Mouse (Mus musculus): Measurements from ENCODE around the gene Extl1. TPM values are rescaled to one million over a fixed set of nuclear protein-coding genes. Genes with fewer than 3 reads are reported as not detected.

The Extl1 gene
- polyA plus RNA-seq, 1 experiment: 0.40 TPM

GRCm38 (mm10) chr4:134361215-134361614 lies 22.4 kb downstream of the Extl1 start:
- DNase-seq (ENCODE audit: low read depth): peak; percentile 24
- TF ChIP-seq CTCF (IDR thresholded peaks at IDR 0.05; ENCODE audit: borderline replicate concordance, extremely low read depth, insufficient read depth, insufficient read length) (no peak), POLR2A (IDR thresholded peaks at IDR 0.05; ENCODE audit: borderline replicate concordance, extremely low read depth, insufficient read depth, insufficient read length, poor library complexity, severe bottlenecking) (no peak)

GRCm38 (mm10) chr4:134359649-134360048 lies 24.0 kb downstream of the Extl1 start:
- TF ChIP-seq CTCF (IDR thresholded peaks at IDR 0.05; ENCODE audit: borderline replicate concordance, extremely low read depth, insufficient read depth, insufficient read length) (no peak), POLR2A (IDR thresholded peaks at IDR 0.05; ENCODE audit: borderline replicate concordance, extremely low read depth, insufficient read depth, insufficient read length, poor library complexity, severe bottlenecking) (no peak)

GRCm38 (mm10) chr4:134357461-134357771 lies 26.2 kb downstream of the Extl1 start:
- TF ChIP-seq CTCF (IDR thresholded peaks at IDR 0.05; ENCODE audit: borderline replicate concordance, extremely low read depth, insufficient read depth, insufficient read length) (no peak), POLR2A (IDR thresholded peaks at IDR 0.05; ENCODE audit: borderline replicate concordance, extremely low read depth, insufficient read depth, insufficient read length, poor library complexity, severe bottlenecking) (no peak)
- DNase-seq (ENCODE audit: low read depth): no peak

More at GRCm38 (mm10) chr4:134359649-134360048, 24.0 kb downstream of the Extl1 start:
- DNase-seq (ENCODE audit: low read depth): no peak

GRCm38 (mm10) chr4:134356591-134357460 lies 26.8 kb downstream of the Extl1 start:
- peak; percentile 88 for DNase-seq (ENCODE audit: low read depth)
- TF ChIP-seq CTCF (IDR thresholded peaks at IDR 0.05; ENCODE audit: borderline replicate concordance, extremely low read depth, insufficient read depth, insufficient read length): peak; percentile 91
- TF ChIP-seq POLR2A (IDR thresholded peaks at IDR 0.05; ENCODE audit: borderline replicate concordance, extremely low read depth, insufficient read depth, insufficient read length, poor library complexity, severe bottlenecking): no peak

GRCm38 (mm10) chr4:134355841-134356452 lies 27.7 kb downstream of the Extl1 start:
- no peak for TF ChIP-seq CTCF (IDR thresholded peaks at IDR 0.05; ENCODE audit: borderline replicate concordance, extremely low read depth, insufficient read depth, insufficient read length)
- no peak for TF ChIP-seq POLR2A (IDR thresholded peaks at IDR 0.05; ENCODE audit: borderline replicate concordance, extremely low read depth, insufficient read depth, insufficient read length, poor library complexity, severe bottlenecking)

GRCm38 (mm10) chr4:134353527-134354409 lies 29.9 kb downstream of the Extl1 start:
- no peak for TF ChIP-seq CTCF (IDR thresholded peaks at IDR 0.05; ENCODE audit: borderline replicate concordance, extremely low read depth, insufficient read depth, insufficient read length)
- TF ChIP-seq POLR2A (IDR thresholded peaks at IDR 0.05; ENCODE audit: borderline replicate concordance, extremely low read depth, insufficient read depth, insufficient read length, poor library complexity, severe bottlenecking): no peak
- no peak for DNase-seq (ENCODE audit: low read depth)

More at GRCm38 (mm10) chr4:134355841-134356452, 27.7 kb downstream of the Extl1 start:
- no peak for DNase-seq (ENCODE audit: low read depth)

GRCm38 (mm10) chr4:134352929-134353328 lies 30.7 kb downstream of the Extl1 start:
- TF ChIP-seq CTCF (IDR thresholded peaks at IDR 0.05; ENCODE audit: borderline replicate concordance, extremely low read depth, insufficient read depth, insufficient read length) (no peak), POLR2A (IDR thresholded peaks at IDR 0.05; ENCODE audit: borderline replicate concordance, extremely low read depth, insufficient read depth, insufficient read length, poor library complexity, severe bottlenecking) (no peak)
- DNase-seq (ENCODE audit: low read depth): no peak

GRCm38 (mm10) chr4:134352261-134352707 lies 31.4 kb downstream of the Extl1 start:
- DNase-seq (ENCODE audit: low read depth): no peak
- no peak for TF ChIP-seq POLR2A (IDR thresholded peaks at IDR 0.05; ENCODE audit: borderline replicate concordance, extremely low read depth, insufficient read depth, insufficient read length, poor library complexity, severe bottlenecking)
- no peak for TF ChIP-seq CTCF (IDR thresholded peaks at IDR 0.05; ENCODE audit: borderline replicate concordance, extremely low read depth, insufficient read depth, insufficient read length)

- DNase-seq (ENCODE audit: low read depth): no peak
- TF ChIP-seq POLR2A (IDR thresholded peaks at IDR 0.05; ENCODE audit: borderline replicate concordance, extremely low read depth, insufficient read depth, insufficient read length, poor library complexity, severe bottlenecking) (no peak), CTCF (IDR thresholded peaks at IDR 0.05; ENCODE audit: borderline replicate concordance, extremely low read depth, insufficient read depth, insufficient read length) (no peak)
Observed at GRCm38 (mm10) chr4:134351329-134352260, 32.1 kb downstream of the Extl1 start.

- TF ChIP-seq POLR2A (IDR thresholded peaks at IDR 0.05; ENCODE audit: borderline replicate concordance, extremely low read depth, insufficient read depth, insufficient read length, poor library complexity, severe bottlenecking): no peak
- no peak for TF ChIP-seq CTCF (IDR thresholded peaks at IDR 0.05; ENCODE audit: borderline replicate concordance, extremely low read depth, insufficient read depth, insufficient read length)
- no peak for DNase-seq (ENCODE audit: low read depth)
Observed at GRCm38 (mm10) chr4:134350641-134351040, 33.0 kb downstream of the Extl1 start.
